Mouse (Mus musculus) heart, embryonic 14.5 days (tissue): ENCODE results near the gene Pofut2. TPM values are rescaled to one million over a fixed set of nuclear protein-coding genes. Genes with fewer than 3 reads are reported as not detected.

Experiments
- ATAC-seq: fragments of 200-750 bp; cut with Nextera tagmentation; 2 replicates; pipeline ENCODE4 v1.8.0; 2017; ENCODE audit warnings: low read depth, moderate TSS enrichment; ENCODE audit not compliant: insufficient number of reproducible peaks, insufficient read depth, low FRiP score
- H3K27ac ChIP-seq, 2 experiments: fragments of 200-500 bp in 1 of 2; fragments of 300-500 bp in 1 of 2; sonication (generic) in 1 of 2; replicated peaks in 1 of 2; 2 replicates each; pipeline ENCODE4 v1.5.1; 2012 to 2014; ENCODE audit warnings: low read depth in 2 of 2, low read length in 2 of 2, control low read depth in 1 of 2, mild to moderate bottlenecking in 1 of 2, mixed read lengths in 1 of 2; ENCODE audit not compliant: control insufficient read depth in 1 of 2, insufficient read depth in 1 of 2
- H3K27me3 ChIP-seq: fragments of 300-500 bp; sonication (generic); 2 replicates; pipeline ENCODE4 v1.6.1; 2014; ENCODE audit warnings: mild to moderate bottlenecking, low read length, control low read depth; ENCODE audit not compliant: control insufficient read depth, insufficient read depth
- H3K36me3 ChIP-seq: fragments of 300-500 bp; sonication (generic); 2 replicates; pipeline ENCODE4 v1.6.1; 2014; ENCODE audit warnings: mild to moderate bottlenecking, control low read depth, low read length, mixed read lengths; ENCODE audit not compliant: control insufficient read depth, insufficient read depth
- H3K4me1 ChIP-seq, 2 experiments: fragments of 200-500 bp in 1 of 2; fragments of 300-500 bp in 1 of 2; sonication (generic) in 1 of 2; 2 replicates each; pipeline ENCODE4 v1.6.1; 2012 to 2014; ENCODE audit warnings: low read length in 2 of 2, control low read depth in 1 of 2, mixed read lengths in 1 of 2; ENCODE audit not compliant: control insufficient read depth in 2 of 2, insufficient read depth in 2 of 2
- H3K4me2 ChIP-seq: fragments of 300-500 bp; sonication (generic); 2 replicates; pipeline ENCODE4 v1.6.1; 2014; ENCODE audit warnings: mild to moderate bottlenecking, low read length
- H3K4me3 ChIP-seq, 2 experiments: fragments of 200-500 bp in 1 of 2; fragments of 300-500 bp in 1 of 2; sonication (generic) in 1 of 2; 2 replicates each; pipeline ENCODE4 v1.5.1; 2012 to 2014; ENCODE audit warnings: low read length in 2 of 2, mild to moderate bottlenecking in 2 of 2, control low read depth in 1 of 2, low read depth in 1 of 2, moderate library complexity in 1 of 2; ENCODE audit not compliant: control insufficient read depth in 1 of 2, insufficient read depth in 1 of 2
- H3K9ac ChIP-seq: fragments of 300-500 bp; sonication (generic); 2 replicates; pipeline ENCODE4 v1.6.1; 2014; ENCODE audit warnings: mild to moderate bottlenecking, low read length
- H3K9me3 ChIP-seq: fragments of 300-500 bp; sonication (generic); 2 replicates; pipeline ENCODE4 v1.6.1; 2016; ENCODE audit warnings: low read length, control low read depth; ENCODE audit not compliant: control insufficient read depth
- WGBS: fragments of 180-500 bp; shearing (Covaris S2); extraction: QIAGEN DNeasy Blood & Tissue Kit; methylation state at CpG from one replicate; pipeline ENCODE4 v1.1.7; 2014; 5-methylcytosine and 5-hydroxymethylcytosine counted together
- polyA plus RNA-seq: library from polyadenylated mRNA; unstranded; fragments of >200 nt; fragmentation: Nextera tagmentation; extraction: Ambion mirVana; gene quantifications from 2 replicates; pipeline ENCODE4 v1.2.1, GENCODE M21; 2014

Pofut2 gene
- polyA plus RNA-seq, 1 experiment from 2014 or later: 105 TPM

- Histone ChIP-seq H3K4me1 (peaks cover 38 to 42% of the 10 kb centered on the region in 2 experiments), H3K4me3 (no peak overlapping the region), H3K27ac (peak overlapping the region; percentile 59 to 61), H3K36me3 (no peaks in the 10 kb centered on the region), H3K9me3 (no peaks in the 10 kb centered on the region), H3K27me3 (no peaks in the 10 kb centered on the region), H3K9ac (no peak overlapping the region), H3K4me2 (no peak overlapping the region)
- ATAC-seq: peak; percentile 57; the same call in 1 of the 2 replicates
- WGBS: 45% methylated on average over 4 of the region's 4 CpGs
Observed at GRCm38 (mm10) chr10:77215641-77216040, 43.4 kb upstream of the Pofut2 start.

GRCm38 (mm10) chr10:77216313-77216712 lies 42.7 kb upstream of the Pofut2 start:
- WGBS: 65% methylated on average over 2 of the region's 2 CpGs
- Histone ChIP-seq H3K4me2 (no peak overlapping the region), H3K9me3 (no peaks in the 10 kb centered on the region), H3K27ac (peak overlapping the region; percentile 29 to 59; a peak in 2 of 4 replicates), H3K36me3 (no peaks in the 10 kb centered on the region), H3K9ac (no peak overlapping the region), H3K27me3 (no peaks in the 10 kb centered on the region), H3K4me3 (no peak overlapping the region), H3K4me1 (peaks cover 40 to 45% of the 10 kb centered on the region in 2 experiments)
- no peak for ATAC-seq

GRCm38 (mm10) chr10:77217155-77217731 lies 41.8 kb upstream of the Pofut2 start:
- 15% methylated on average over 6 of the region's 6 CpGs for WGBS
- ATAC-seq: no peak
- Histone ChIP-seq H3K9me3 (no peaks in the 10 kb centered on the region), H3K9ac (no peak overlapping the region), H3K4me2 (no peak overlapping the region), H3K36me3 (no peaks in the 10 kb centered on the region), H3K27ac (peak overlapping the region in 1 of 2 experiments; percentile 44; a peak in 1 of 4 replicates), H3K4me1 (peaks cover 33 to 50% of the 10 kb centered on the region in 2 experiments), H3K4me3 (no peak overlapping the region), H3K27me3 (no peaks in the 10 kb centered on the region)

GRCm38 (mm10) chr10:77218059-77218458 lies 41.0 kb upstream of the Pofut2 start:
- Histone ChIP-seq H3K4me2 (no peak overlapping the region), H3K36me3 (no peaks in the 10 kb centered on the region), H3K4me3 (no peak overlapping the region), H3K9ac (no peak overlapping the region), H3K9me3 (no peaks in the 10 kb centered on the region), H3K4me1 (peaks cover 28 to 44% of the 10 kb centered on the region in 2 experiments), H3K27ac (no peak overlapping the region), H3K27me3 (no peaks in the 10 kb centered on the region)
- ATAC-seq: no peak
- 88% methylated on average over 4 of the region's 4 CpGs for WGBS

- no peaks in the 10 kb centered on the region for H3K36me3 ChIP-seq
- no peak overlapping the region for H3K4me3 ChIP-seq
- H3K9ac ChIP-seq: no peak overlapping the region
- H3K27ac ChIP-seq: no peak overlapping the region
- WGBS: 62% methylated on average over 12 of the region's 12 CpGs
- H3K4me2 ChIP-seq: no peak overlapping the region
- no peak for ATAC-seq
- peaks cover 29 to 38% of the 10 kb centered on the region in 2 experiments for H3K4me1 ChIP-seq
- no peaks in the 10 kb centered on the region for H3K27me3 ChIP-seq
- no peaks in the 10 kb centered on the region for H3K9me3 ChIP-seq
Observed at GRCm38 (mm10) chr10:77219411-77220025, 39.5 kb upstream of the Pofut2 start.

- whole genome bisulfite sequencing: 2% methylated on average over 11 of the region's 11 CpGs
- ATAC-seq: peak; percentile 77
- H3K27me3 ChIP-seq: no peaks in the 10 kb centered on the region
- no peak overlapping the region for H3K9ac ChIP-seq
- H3K4me3 ChIP-seq: no peak overlapping the region
- H3K9me3 ChIP-seq: no peaks in the 10 kb centered on the region
- peak overlapping the region; percentile 20 to 79 for H3K27ac ChIP-seq
- peaks cover 25 to 31% of the 10 kb centered on the region in 2 experiments for H3K4me1 ChIP-seq
- H3K36me3 ChIP-seq: no peaks in the 10 kb centered on the region
- peak overlapping the region; percentile 39 for H3K4me2 ChIP-seq
Observed at GRCm38 (mm10) chr10:77221108-77221507, 37.9 kb upstream of the Pofut2 start.

- Histone ChIP-seq H3K4me3 (no peak overlapping the region), H3K27me3 (no peaks in the 10 kb centered on the region), H3K36me3 (no peaks in the 10 kb centered on the region), H3K9me3 (no peaks in the 10 kb centered on the region), H3K4me2 (no peak overlapping the region), H3K9ac (no peak overlapping the region), H3K27ac (no peak overlapping the region), H3K4me1 (peaks cover 20 to 23% of the 10 kb centered on the region in 2 experiments)
- WGBS: 84% methylated on average over 11 of the region's 11 CpGs
- ATAC-seq: no peak
Observed at GRCm38 (mm10) chr10:77222963-77223552, 36.0 kb upstream of the Pofut2 start.
